Mouse (Mus musculus): Measurements from ENCODE around the gene Gm973. TPM values are rescaled to one million over a fixed set of nuclear protein-coding genes. Genes with fewer than 3 reads are reported as not detected.

The Gm973 gene
- total RNA-seq, 2 experiments from 2014 or later = 14.5 to 16.1 TPM

DNA sequence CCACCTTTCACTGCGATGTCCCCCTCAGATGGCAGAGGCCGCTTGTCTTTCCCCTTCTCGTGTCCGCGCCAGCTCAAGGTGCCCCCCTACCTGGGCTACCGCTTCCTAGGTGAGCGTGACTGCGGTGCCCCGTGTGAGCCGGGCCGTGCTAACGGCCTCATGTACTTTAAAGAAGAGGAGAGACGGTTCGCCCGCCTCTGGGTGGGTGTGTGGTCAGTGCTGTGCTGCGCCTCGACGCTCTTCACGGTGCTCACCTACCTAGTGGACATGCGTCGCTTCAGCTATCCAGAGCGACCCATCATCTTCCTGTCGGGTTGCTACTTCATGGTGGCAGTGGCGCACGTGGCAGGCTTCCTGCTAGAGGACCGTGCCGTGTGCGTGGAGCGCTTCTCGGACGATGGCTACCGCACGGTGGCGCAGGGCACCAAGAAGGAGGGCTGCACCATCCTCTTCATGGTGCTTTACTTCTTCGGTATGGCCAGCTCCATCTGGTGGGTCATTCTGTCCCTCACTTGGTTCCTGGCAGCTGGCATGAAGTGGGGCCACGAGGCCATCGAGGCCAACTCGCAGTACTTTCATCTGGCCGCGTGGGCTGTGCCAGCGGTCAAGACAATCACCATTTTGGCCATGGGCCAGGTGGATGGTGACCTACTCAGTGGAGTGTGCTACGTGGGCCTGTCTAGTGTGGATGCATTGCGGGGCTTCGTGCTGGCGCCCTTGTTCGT lies 32.4 kb upstream of the Gm973 start:
- Histone ChIP-seq H3K4me3 (peak overlapping the region; percentile 67), H3K27ac (peak overlapping the region; percentile 79; the same call in 1 of the 2 replicates)
- DNase-seq (ENCODE audit: low spot score in 2 of 2) = peak; percentile 52 to 67
- TF ChIP-seq CTCF (conservative IDR thresholded peaks at IDR 0.05) = peak; percentile 82

DNA sequence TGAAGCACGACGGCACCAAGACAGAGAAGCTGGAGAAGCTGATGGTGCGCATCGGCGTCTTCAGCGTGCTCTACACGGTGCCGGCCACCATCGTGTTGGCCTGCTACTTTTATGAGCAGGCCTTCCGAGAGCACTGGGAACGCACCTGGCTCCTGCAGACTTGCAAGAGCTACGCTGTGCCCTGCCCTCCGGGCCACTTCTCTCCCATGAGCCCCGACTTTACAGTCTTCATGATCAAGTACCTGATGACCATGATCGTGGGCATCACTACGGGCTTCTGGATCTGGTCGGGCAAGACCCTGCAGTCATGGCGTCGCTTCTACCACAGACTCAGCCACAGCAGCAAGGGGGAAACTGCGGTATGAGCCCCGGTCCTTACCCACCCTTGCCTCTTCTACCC lies 31.8 kb upstream of the Gm973 start:
- no peak for TF ChIP-seq CTCF (conservative IDR thresholded peaks at IDR 0.05)
- DNase-seq (ENCODE audit: low spot score in 2 of 2) = no peak
- Histone ChIP-seq H3K27ac (peak overlapping the region; percentile 59), H3K4me3 (peak overlapping the region; percentile 67; the same call in 1 of the 2 replicates)

DNA sequence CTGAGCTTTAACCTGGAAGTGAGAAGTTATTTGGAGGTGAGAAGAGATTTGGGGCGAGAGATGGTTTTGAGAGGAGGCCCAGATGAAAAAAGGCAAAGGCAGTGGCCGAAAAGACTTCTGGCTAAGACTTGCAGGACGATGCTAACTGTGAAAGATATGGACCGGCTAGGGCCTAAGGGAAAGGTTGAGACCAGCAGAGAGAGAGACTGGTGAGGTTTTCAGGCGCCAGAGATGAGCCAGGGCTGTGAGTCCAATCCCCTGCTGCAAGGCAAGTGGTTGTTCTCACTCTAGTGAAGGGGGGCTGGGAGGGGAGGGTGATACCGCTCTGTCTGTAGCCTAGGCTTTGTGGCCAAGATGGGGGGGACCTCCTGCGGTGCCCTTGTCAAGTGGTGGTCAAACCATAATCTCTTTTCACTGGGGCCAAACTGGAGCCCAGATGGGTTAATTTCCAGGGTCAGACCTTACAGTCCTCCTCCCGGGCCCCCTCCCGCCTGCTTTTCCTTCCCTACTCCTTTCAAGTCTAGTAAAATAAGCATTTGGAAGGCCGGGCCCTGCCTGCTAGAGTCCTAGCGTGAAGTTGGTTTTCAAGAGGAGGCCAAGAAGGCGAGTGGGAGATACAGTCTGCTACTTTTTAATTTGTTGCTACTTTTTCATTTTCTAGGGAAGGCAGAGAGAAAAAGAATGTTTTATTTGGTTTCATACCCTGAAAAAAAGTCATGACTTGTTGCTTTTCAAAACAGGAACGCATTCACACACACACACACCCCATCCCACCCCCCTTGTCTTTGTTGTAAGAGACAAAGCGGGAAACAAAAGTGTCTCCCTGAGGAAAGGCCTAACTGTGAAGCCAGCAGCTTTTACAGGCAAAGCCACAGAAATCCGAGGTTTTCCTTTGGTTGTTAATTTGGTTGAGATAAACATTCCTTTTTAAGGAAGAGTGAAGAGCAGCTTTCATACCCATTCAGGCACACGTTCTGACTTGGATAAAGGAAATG lies 31.0 kb upstream of the Gm973 start:
- no peak for DNase-seq (ENCODE audit: low spot score in 2 of 2)

DNA sequence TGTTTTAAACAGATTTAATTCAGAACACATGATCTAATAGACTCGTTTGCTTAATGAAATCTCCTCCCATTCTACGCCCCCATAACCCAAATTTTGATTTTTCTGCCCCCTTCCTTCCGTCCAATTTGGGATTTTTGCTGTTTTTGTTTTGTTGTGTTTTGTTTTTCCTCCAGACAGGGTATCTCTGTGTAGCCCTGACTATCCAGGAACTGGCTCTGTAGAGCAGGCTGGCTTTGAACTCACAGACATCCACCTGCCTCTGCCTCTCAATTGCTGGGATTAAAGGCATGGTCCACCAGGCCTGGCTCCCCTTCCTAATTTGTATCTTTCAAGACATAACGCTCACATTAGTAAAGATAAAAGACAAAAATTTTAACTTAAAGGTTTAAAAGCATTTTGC lies 30.3 kb upstream of the Gm973 start:
- no peak for TF ChIP-seq CTCF (conservative IDR thresholded peaks at IDR 0.05)
- H3K4me3 ChIP-seq = peak overlapping the region; percentile 26; the same call in 1 of the 2 replicates
- H3K27ac ChIP-seq = peak overlapping the region; percentile 59
- DNase-seq (ENCODE audit: low spot score in 2 of 2) = no peak

More for the DNA sequence above, 31.0 kb upstream of the Gm973 start:
- H3K4me3 ChIP-seq = peak overlapping the region; percentile 67; the same call in 1 of the 2 replicates
- peak overlapping the region; percentile 59 for H3K27ac ChIP-seq
- TF ChIP-seq CTCF (conservative IDR thresholded peaks at IDR 0.05) = no peak

DNA sequence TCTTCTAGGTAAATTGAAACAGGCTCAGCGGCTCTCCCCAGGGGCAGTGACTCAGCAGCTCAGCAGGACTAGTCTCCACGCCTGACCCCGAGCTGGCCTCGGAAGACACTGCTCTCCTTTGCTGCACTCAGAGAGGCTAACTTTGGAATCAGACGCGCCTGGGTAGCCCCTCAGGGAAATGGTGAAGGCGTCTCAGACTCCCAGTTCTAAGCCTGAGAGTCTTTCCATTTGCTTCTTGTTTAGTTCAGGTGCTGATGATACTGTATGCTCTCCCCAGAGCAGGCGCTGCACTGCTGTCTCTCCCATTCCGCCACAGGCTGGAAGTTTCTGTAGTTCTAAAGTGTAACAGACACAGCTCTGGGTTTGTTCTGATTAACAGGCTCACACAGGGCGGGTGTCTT lies 28.4 kb upstream of the Gm973 start:
- TF ChIP-seq CTCF (conservative IDR thresholded peaks at IDR 0.05) = no peak
- no peak overlapping the region for H3K27ac ChIP-seq
- no peak for DNase-seq (ENCODE audit: low spot score in 2 of 2)
- H3K4me3 ChIP-seq = no peak overlapping the region

DNA sequence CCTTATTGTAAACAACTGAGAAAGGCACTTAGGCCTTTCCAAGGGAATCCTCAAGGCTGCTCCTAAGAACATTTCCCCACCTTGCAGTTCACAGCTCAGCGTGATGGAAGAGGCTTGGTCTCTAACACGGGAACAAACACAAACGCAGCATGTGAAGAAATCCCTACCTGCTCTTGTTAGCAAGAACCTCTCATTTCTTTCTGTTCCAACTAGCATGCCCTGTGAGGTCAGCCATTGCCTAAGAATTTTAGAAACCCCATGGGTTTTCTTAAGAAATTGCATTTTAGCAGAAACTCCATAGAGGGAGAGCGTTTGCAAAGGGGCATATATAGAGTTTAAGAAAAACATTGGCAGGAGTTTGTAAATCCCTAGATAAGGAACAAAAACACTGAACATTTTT lies 27.6 kb upstream of the Gm973 start:
- Histone ChIP-seq H3K4me3 (no peak overlapping the region), H3K27ac (no peak overlapping the region)
- no peak for DNase-seq (ENCODE audit: low spot score in 2 of 2)
- TF ChIP-seq CTCF (conservative IDR thresholded peaks at IDR 0.05) = no peak

DNA sequence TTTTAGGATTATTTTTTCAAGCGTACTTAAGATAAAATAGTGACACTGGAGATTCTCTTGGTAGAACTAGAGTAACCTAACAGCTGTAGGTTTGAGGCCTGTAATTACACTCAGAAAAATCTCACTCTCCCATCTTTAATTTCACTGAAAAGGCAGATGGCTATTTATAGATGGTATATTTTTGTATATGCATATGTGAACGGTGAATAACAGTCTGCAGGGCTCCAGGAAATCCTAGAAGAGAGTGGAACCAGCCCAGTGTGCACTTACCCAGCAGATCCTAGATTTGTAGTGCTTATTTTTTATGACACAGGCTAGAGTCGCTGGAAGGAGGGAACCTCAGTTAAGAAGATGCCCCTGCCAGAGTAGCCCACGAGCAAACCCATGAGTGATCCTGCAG lies 27.1 kb upstream of the Gm973 start:
- no peak for DNase-seq (ENCODE audit: low spot score in 2 of 2)
- Histone ChIP-seq H3K4me3 (no peak overlapping the region), H3K27ac (no peak overlapping the region)

DNA sequence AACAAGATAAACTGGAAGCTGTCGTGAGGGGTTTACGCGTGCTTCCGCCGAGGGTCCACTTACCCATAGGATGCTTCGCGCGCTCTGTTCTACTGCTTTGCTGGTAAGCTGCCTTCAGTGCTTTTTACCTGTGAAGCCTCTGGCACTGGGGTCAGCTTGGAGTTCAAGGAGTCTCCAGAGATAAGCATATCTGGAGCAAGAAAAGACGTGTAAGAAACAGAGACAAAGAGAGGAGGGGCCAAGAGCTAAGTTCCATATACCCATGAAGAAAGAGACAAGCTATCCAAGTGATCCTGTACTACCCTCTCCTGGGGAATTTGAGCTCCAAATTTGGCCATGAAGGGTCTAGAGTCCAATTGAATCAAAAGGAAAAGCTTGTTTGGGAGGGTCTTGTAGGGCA lies 24.5 kb upstream of the Gm973 start:
- no peak for DNase-seq (ENCODE audit: low spot score in 2 of 2)
- H3K27ac ChIP-seq = no peak overlapping the region
- no peak overlapping the region for H3K4me3 ChIP-seq
- TF ChIP-seq CTCF (conservative IDR thresholded peaks at IDR 0.05) = no peak

More for the DNA sequence above, 27.1 kb upstream of the Gm973 start:
- TF ChIP-seq CTCF (conservative IDR thresholded peaks at IDR 0.05) = no peak

DNA sequence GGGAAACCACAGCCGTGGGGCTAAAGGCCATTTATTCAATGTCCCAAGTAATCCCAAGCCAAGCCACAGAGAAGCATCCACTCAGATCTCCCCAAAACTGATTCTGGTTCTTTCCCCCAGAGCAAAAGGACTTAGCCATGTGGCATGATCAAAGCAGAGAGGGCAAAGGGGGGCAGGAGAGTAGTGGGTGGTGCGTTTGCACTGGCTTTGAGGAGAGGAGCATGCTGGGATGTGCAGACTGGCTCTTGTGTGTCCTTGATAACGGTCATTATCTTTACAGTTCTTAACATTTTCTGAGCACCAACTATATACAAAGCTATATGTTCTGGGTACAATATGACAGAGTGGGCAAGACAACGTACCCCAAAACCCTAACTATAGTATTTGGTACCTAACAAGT lies 23.6 kb upstream of the Gm973 start:
- Histone ChIP-seq H3K4me3 (no peak overlapping the region), H3K27ac (no peak overlapping the region)
- TF ChIP-seq CTCF (conservative IDR thresholded peaks at IDR 0.05) = no peak
- no peak for DNase-seq (ENCODE audit: low spot score in 2 of 2)

DNA sequence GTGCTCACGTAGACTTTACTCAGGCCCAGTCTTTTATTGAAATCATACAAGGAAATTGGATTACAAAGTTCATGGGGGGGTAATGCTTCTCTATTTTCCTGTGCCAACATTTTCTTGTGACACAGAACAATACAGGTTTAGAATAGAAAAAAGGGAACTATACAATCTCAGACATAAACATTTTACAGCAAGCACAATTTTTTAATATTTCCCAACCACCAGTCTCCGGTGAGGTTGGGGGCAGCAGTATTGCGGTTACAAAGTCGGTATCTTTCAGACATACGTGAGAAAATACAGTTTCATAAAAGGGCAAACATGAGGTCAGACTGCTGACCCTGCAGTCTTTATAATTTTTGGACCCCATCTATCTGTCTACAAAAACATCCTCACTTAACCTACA lies 20.1 kb upstream of the Gm973 start:
- no peak overlapping the region for H3K27ac ChIP-seq
- no peak for DNase-seq (ENCODE audit: low spot score in 2 of 2)

DNA sequence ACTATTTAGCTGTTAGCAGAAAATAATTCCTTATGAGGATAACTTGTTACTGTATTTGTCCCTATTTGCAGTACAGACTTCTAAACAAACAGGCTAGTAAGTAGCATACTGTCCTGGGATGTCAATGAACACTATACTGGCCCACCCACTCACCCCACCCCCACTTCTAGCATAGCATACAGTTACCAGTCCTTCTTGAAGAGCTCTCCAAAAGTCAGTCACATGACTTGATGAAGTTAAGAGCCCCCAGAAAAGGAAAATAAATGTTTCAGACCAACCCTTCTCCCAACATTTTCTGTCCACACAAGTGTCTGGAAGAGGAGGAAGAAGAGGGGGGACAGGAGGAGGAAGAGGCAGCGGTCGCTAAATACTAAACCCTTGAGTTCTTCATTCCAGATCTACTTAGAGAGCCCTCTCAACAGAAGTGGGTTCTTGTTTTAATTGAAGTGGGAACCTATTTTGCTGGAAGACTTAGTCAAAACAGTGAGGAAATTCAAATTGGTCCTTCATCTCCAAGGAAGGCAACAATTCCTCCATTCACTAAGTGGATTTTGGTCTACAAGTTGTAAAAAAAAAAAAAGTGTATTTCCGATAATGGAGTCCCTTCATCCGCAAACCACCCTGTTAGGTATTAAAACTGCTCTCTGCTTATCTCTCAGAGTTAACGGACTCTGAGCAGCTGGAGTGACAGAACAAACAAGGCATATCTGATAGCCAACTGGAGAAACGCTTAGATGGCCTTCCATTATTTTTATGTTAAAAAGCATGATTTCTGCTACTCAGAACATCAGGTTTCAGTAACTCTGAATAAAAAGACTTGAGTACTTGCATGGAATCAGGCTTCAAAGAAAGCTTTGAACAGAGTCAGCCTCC lies 18.1 kb upstream of the Gm973 start:
- TF ChIP-seq CTCF (conservative IDR thresholded peaks at IDR 0.05) = no peak
- no peak for DNase-seq (ENCODE audit: low spot score in 2 of 2)
- H3K27ac ChIP-seq = no peak overlapping the region
- H3K4me3 ChIP-seq = no peak overlapping the region

More for the DNA sequence above, 20.1 kb upstream of the Gm973 start:
- no peak overlapping the region for H3K4me3 ChIP-seq
- TF ChIP-seq CTCF (conservative IDR thresholded peaks at IDR 0.05) = no peak

DNA sequence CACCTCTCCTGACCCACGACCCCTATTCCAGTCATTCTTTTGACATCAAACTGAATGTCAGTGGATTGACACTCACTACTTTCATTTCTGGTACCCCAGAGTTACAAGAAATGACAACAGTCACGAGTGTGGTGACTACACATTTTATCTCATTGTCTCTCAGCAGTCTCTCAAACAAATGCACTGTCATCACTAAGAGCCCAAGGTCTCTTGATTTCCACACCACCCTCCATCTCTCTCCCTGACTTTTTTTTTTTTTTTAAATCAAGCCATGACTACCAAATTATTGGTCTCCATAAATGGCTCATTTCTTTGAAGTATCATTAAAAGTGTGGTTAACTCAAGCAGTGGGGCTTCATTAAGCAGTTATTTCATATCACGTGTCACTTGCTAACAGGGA lies 16.7 kb upstream of the Gm973 start:
- no peak for DNase-seq (ENCODE audit: low spot score in 2 of 2)
- TF ChIP-seq CTCF (conservative IDR thresholded peaks at IDR 0.05) = no peak
- H3K27ac ChIP-seq = no peak overlapping the region

More for the DNA sequence above, 16.7 kb upstream of the Gm973 start:
- no peak overlapping the region for H3K4me3 ChIP-seq
